Mouse (Mus musculus): ENCODE data around the gene Lyrm2. TPM values are rescaled to one million over a fixed set of nuclear protein-coding genes. Genes with fewer than 3 reads are reported as not detected.

Lyrm2 gene
- total RNA-seq (2021), result 10 to 100 TPM; 23.0 to 24.9 TPM
- long read RNA-seq, experiment 1, transcript Lyrm2-201 (3 exons, 465 nt), result major isoform, 16 of 17 reads
- long read RNA-seq, experiment 1, partial matches to known transcripts, result 0 of 17 reads
- long read RNA-seq, experiment 1, other reads (novel, unspliced or antisense), result 1 of 17 reads
- long read RNA-seq, experiment 2, transcript Lyrm2-201 (3 exons, 465 nt), result major isoform, 8 of 8 reads
- long read RNA-seq, experiment 2, partial matches to known transcripts, result 0 of 8 reads
- long read RNA-seq, experiment 2, other reads (novel, unspliced or antisense), result 0 of 8 reads

GRCm38 (mm10) chr4:32799966-32800576 lies at the start of gene Lyrm2:
TSS of gene Lyrm2 (plus strand) at chr4:32800253.
- DNase-seq (ENCODE audit: low spot score), result peak; percentile 64

GRCm38 (mm10) chr4:32750711-32751110 lies 49.3 kb upstream of the Lyrm2 start:
- DNase-seq (ENCODE audit: low spot score), result no peak

- no peak for DNase-seq (ENCODE audit: low spot score)
These were observed 42.6 kb upstream of the Lyrm2 start for GRCm38 (mm10) chr4:32757430-32757829.

GRCm38 (mm10) chr4:32767471-32767870 lies 32.6 kb upstream of the Lyrm2 start:
- no peak for DNase-seq (ENCODE audit: low spot score)

- no peak for DNase-seq (ENCODE audit: low spot score)
These were observed 32.0 kb upstream of the Lyrm2 start for GRCm38 (mm10) chr4:32768046-32768445.

- no peak for DNase-seq (ENCODE audit: low spot score)
These were observed 29.7 kb upstream of the Lyrm2 start for GRCm38 (mm10) chr4:32770284-32770810.

GRCm38 (mm10) chr4:32779996-32780395 lies 20.1 kb upstream of the Lyrm2 start:
- DNase-seq (ENCODE audit: low spot score), result no peak

GRCm38 (mm10) chr4:32787110-32787509 lies 12.9 kb upstream of the Lyrm2 start:
- DNase-seq (ENCODE audit: low spot score), result no peak

GRCm38 (mm10) chr4:32789020-32789419 lies 11.0 kb upstream of the Lyrm2 start:
- DNase-seq (ENCODE audit: low spot score), result no peak

- DNase-seq (ENCODE audit: low spot score), result no peak
These were observed 1.1 kb upstream of the Lyrm2 start for GRCm38 (mm10) chr4:32798976-32799375.

GRCm38 (mm10) chr4:32800577-32801170 lies 621 bp downstream of the Lyrm2 start:
- no peak for DNase-seq (ENCODE audit: low spot score)

- no peak for DNase-seq (ENCODE audit: low spot score)
These were observed 17.4 kb downstream of the Lyrm2 start for GRCm38 (mm10) chr4:32817478-32817877.

- DNase-seq (ENCODE audit: low spot score), result no peak
These were observed 20.6 kb downstream of the Lyrm2 start for GRCm38 (mm10) chr4:32820676-32821075.

- DNase-seq (ENCODE audit: low spot score), result no peak
These were observed 24.2 kb downstream of the Lyrm2 start for GRCm38 (mm10) chr4:32824254-32824653.

GRCm38 (mm10) chr4:32826925-32827324 lies 26.9 kb downstream of the Lyrm2 start:
- peak; percentile 23 for DNase-seq (ENCODE audit: low spot score)

- no peak for DNase-seq (ENCODE audit: low spot score)
These were observed 28.5 kb downstream of the Lyrm2 start for GRCm38 (mm10) chr4:32828385-32829077.

GRCm38 (mm10) chr4:32829316-32829715 lies 29.3 kb downstream of the Lyrm2 start:
- DNase-seq (ENCODE audit: low spot score), result peak; percentile 47

- peak; percentile 6 for DNase-seq (ENCODE audit: low spot score)
These were observed 33.6 kb downstream of the Lyrm2 start for GRCm38 (mm10) chr4:32833494-32834282.

- no peak for DNase-seq (ENCODE audit: low spot score)
These were observed 34.5 kb downstream of the Lyrm2 start for GRCm38 (mm10) chr4:32834541-32834940.

- no peak for DNase-seq (ENCODE audit: low spot score)
These were observed 36.0 kb downstream of the Lyrm2 start for GRCm38 (mm10) chr4:32836071-32836470.

GRCm38 (mm10) chr4:32838401-32838800 lies 38.3 kb downstream of the Lyrm2 start:
- no peak for DNase-seq (ENCODE audit: low spot score)

All from gastrocnemius, adult 18-20 months (tissue).